Mouse (Mus musculus) CD4-positive, CD25-positive, alpha-beta regulatory T cell, adult 2 months (primary cell): ENCODE measurements around the gene Cltc.

Experiments
- DNase-seq: peaks from one replicate; pipeline ENCODE4 v3.0.0-alpha.2; 2012; ENCODE audit warnings: low read depth, low spot score

Cltc gene

DNA sequence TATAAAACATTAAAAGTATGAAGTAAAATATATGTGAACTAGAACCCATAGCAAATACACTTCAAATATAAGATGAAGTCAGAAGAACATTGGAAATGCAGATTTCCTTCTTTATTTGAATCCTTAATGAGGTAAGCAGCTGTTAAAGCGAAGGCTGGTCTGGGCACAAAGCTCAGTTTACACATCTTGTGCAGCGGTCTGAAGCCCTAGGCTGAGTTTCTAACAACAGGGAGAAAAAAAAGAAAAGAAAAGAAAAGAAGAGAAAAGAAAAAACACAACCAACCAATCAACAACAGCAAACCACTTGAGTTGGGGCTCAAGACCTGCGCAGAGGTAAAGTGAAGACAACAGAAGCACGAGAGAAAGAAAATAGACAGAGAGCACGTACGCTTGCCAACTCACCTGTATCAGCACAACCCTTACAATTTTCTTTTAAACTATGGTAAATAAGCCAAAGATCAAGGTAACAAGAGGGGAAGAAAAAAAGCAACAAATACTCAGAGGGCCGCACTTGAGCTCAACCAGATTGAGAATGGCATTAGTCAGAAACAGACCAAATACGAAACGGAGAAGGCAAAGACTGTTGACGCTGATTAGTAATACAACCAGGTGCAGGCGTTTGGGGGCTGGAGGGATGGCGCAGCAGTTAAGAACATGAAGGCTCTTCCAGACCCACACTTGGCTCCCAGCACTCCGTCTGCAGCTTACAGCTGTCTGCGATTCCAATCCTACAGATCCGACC lies 109.5 kb downstream of the Cltc start:
- DNase-seq, result no peak

DNA sequence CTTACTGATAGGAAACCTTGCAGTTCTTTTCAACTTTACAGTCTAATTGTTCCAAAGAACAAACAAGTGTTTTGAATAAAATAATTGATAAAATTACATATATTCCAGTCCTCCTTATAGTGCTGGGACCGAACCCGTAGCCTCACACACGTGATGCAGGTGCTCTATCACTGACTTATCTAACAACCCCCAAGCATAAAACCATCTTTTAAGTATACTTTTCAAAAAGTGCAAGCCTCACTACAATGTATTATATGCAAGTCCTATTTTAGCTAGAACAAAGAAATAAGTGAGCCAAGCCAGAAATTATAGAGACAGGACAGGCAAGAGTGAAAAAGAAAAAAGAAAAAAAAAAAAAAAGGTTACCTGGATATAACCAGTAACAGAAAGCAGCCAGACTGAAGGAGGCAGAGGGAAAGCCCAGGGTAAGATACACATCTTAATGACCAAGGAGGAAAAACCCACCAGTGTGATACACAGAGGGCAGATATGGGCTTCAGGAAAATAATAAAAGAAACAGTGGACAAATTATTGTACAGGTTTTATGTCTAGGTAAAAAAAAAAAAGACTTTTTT lies 110.4 kb downstream of the Cltc start:
- DNase-seq, result no peak

DNA sequence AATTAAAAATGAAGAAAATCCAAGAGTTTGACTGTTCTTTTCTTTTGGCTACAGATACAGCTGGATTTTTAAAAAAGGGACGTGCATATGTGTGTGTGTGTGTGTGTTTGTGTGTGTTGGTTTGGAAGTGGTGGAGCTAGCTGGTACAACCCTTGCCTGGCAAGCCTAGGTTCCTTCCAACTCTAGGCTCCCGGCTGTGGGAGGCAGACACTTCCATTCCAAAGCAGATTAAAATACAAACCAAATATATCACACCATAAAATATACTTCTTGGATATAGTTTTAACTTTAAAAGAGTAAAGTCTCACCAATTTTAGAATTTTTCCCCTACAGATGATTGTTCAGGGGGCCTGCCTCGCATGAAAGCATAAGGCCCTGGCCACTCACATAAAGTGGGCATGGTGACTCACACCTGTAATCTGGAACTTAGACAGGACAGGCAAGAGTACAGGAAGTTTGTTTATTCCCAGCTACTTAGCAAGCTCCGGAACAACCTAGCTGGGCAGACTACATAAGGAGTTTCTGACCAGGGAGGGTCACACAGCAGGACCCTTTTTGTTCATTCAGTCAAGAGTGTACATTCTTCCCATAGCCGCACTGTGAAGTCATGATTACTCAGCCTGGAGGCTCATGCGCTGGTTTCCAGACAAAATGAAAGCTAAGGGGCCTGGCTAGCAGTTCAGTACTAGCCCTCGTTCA lies 111.1 kb downstream of the Cltc start:
- DNase-seq, result no peak

DNA sequence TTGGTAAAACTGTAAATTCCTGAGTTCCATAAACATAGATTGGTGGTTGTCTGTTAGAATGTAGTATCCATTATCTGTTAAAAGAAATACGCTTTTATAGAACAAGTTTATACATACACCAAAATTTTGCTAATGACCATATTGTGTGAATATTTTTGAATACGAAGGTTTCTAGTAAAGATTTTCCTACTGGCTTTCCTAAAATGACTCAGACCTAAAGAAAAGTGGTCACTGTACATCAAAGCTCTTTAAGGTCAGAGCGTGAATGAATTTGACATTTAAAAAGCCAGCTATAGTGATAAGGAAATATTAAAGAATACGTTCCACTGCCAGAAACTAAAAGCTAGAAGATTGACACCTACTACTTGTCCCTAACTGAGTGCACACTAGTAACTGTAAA lies 112.8 kb downstream of the Cltc start:
- no peak for DNase-seq
